Mouse (Mus musculus): ENCODE measurements around the gene Rpl38. TPM values are rescaled to one million over a fixed set of nuclear protein-coding genes. Genes with fewer than 3 reads are reported as not detected.

Rpl38 gene
- polyA plus RNA-seq, 1 experiment from 2014 or later = 747 TPM

DNA sequence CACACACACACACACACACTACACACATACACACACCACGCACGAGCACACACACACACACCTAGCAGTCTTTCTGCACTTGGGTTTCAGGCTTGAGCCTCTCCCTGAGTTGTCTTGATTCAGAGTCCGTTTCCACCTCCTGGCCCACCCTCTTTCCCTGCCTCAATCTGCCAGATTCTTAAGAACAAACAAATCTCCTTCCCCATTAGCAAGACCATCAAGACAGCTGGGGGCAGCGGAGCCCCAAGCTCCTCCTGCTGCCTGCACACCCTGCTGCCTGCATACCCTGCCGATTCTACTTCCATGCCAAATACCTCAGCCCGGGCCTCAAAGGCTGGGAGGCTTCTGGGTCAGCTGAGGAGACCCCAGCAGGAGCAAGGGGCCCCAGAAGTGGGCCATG lies 27.7 kb upstream of the Rpl38 start:
- Histone ChIP-seq H3K27ac (replicated peaks) (no peak overlapping the region), H3K4me2 (no peak overlapping the region), H3K9ac (0 out of 2 replicates have a peak overlapping the region, but pooled peaks have one; percentile 13), H3K4me3 (no peak overlapping the region), H3K9me3 (no peaks in the 10 kb centered on the region), H3K36me3 (no peaks in the 10 kb centered on the region), H3K27me3 (peaks cover 11% of the 10 kb centered on the region), H3K4me1 (replicated peaks) (peaks cover 32% of the 10 kb centered on the region)
- 40% methylated on average over 6 of the region's 6 CpGs for WGBS
- ATAC-seq (ENCODE audit: low FRiP score, low read depth) = no peak

- WGBS = 82% methylated on average over 8 of the region's 8 CpGs
- ATAC-seq (ENCODE audit: low FRiP score, low read depth) = no peak
- H3K27ac ChIP-seq (replicated peaks) = no peak overlapping the region
- H3K27me3 ChIP-seq = peaks cover 11% of the 10 kb centered on the region
- H3K4me3 ChIP-seq = no peak overlapping the region
- H3K9ac ChIP-seq = no peak overlapping the region
- H3K36me3 ChIP-seq = no peaks in the 10 kb centered on the region
- H3K9me3 ChIP-seq = no peaks in the 10 kb centered on the region
- no peak overlapping the region for H3K4me2 ChIP-seq
- peaks cover 27% of the 10 kb centered on the region for H3K4me1 ChIP-seq (replicated peaks)
These were observed 27.2 kb upstream of the Rpl38 start for GRCm38 (mm10) chr11:114641136-114641535.

DNA sequence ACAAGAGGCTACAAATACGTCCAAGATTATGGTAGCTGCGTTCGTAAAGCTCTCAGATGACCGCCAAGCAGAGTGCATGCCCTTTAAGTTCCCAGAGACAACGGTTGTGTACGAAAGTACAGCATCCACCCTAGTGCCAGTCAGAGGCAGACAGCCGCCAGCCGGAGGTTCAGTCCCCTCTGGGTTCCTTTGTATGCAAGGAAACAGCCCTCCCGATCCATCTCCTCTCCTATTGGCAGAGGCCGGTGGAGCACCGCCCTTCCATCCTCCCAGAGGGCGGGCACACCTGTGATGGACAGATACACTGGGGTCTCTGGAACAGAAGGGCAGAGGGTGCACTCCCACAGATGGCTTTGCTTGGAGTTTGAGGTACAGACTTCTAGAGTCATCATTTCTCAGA lies 26.1 kb upstream of the Rpl38 start:
- WGBS = 53% methylated on average over 12 of the region's 12 CpGs
- Histone ChIP-seq H3K36me3 (no peaks in the 10 kb centered on the region), H3K4me1 (replicated peaks) (peaks cover 18% of the 10 kb centered on the region)

DNA sequence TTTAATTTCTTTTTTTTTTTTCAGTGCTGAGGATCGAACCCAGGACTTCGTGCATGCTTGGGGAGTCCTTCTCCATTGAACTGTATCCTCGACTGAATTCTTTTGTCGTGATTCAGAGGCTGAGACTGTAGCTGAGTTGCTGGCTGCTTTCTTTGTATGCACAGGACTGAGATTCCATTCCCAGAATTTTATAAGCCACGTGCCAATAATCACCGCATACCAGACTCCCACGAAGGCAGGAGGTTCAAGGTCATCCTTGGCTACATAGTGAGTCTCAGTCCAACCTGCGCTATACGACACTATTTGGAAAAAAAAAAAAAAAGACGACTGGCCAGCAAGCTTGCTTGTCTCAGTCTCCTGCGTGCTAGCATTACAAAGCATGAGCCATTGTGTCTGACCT lies 25.4 kb upstream of the Rpl38 start:
- no peaks in the 10 kb centered on the region for H3K36me3 ChIP-seq
- H3K4me2 ChIP-seq = no peak overlapping the region
- ATAC-seq (ENCODE audit: low FRiP score, low read depth) = no peak
- WGBS = 76% methylated on average over 11 of the region's 11 CpGs
- no peak overlapping the region for H3K27ac ChIP-seq (replicated peaks)
- H3K4me3 ChIP-seq = no peak overlapping the region
- peaks cover 13% of the 10 kb centered on the region for H3K4me1 ChIP-seq (replicated peaks)
- H3K9me3 ChIP-seq = no peaks in the 10 kb centered on the region
- H3K9ac ChIP-seq = no peak overlapping the region
- peaks cover 11% of the 10 kb centered on the region for H3K27me3 ChIP-seq

More for the DNA sequence above, 26.1 kb upstream of the Rpl38 start:
- Histone ChIP-seq H3K4me3 (no peak overlapping the region), H3K27me3 (peaks cover 11% of the 10 kb centered on the region), H3K9ac (no peak overlapping the region), H3K4me2 (no peak overlapping the region), H3K27ac (replicated peaks) (no peak overlapping the region), H3K9me3 (no peaks in the 10 kb centered on the region)
- ATAC-seq (ENCODE audit: low FRiP score, low read depth) = 0 out of 2 replicates have a peak, but pooled peaks have one; percentile 49

- ATAC-seq (ENCODE audit: low FRiP score, low read depth) = no peak
- Histone ChIP-seq H3K4me3 (no peak overlapping the region), H3K27ac (replicated peaks) (no peak overlapping the region), H3K27me3 (peaks cover 8% of the 10 kb centered on the region; the same call in 1 of the 2 replicates), H3K9me3 (no peaks in the 10 kb centered on the region), H3K36me3 (no peaks in the 10 kb centered on the region), H3K4me1 (replicated peaks) (peaks cover 13% of the 10 kb centered on the region), H3K4me2 (no peak overlapping the region), H3K9ac (no peak overlapping the region)
- WGBS = 43% methylated on average over 2 of the region's 2 CpGs
These were observed 24.2 kb upstream of the Rpl38 start for GRCm38 (mm10) chr11:114644122-114644521.

GRCm38 (mm10) chr11:114649510-114649909 lies 18.8 kb upstream of the Rpl38 start:
- Histone ChIP-seq H3K27ac (replicated peaks) (no peak overlapping the region), H3K9me3 (no peaks in the 10 kb centered on the region), H3K27me3 (no peaks in the 10 kb centered on the region), H3K4me1 (replicated peaks) (peaks cover 8% of the 10 kb centered on the region), H3K9ac (no peak overlapping the region), H3K4me2 (no peak overlapping the region), H3K4me3 (no peak overlapping the region), H3K36me3 (no peaks in the 10 kb centered on the region)
- ATAC-seq (ENCODE audit: low FRiP score, low read depth) = no peak
- 77% methylated on average over 4 of the region's 4 CpGs for WGBS

DNA sequence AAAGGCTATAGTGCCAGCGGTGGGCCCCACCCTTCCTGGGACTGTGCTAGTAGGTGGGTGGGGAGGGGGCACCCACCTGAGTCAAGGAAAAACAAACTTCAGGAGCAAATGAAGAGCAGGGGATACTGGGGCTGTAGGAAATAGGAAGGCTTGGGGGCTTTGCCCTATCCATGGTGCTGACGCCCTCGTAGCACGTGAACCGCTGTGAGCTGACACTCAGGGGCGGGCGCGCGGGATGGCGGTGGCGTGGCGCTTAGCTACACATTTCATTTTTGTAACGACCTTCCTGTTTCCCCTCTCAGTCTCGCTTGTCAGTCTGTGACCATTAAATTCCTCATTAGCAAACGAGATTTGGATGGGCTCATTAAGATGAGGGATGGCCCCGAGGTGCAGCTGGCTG lies 15.8 kb upstream of the Rpl38 start:
- no peak overlapping the region for H3K27ac ChIP-seq (replicated peaks)
- H3K4me3 ChIP-seq = no peak overlapping the region
- H3K9ac ChIP-seq = 0 out of 2 replicates have a peak overlapping the region, but pooled peaks have one; percentile 0
- WGBS = 8% methylated on average over 16 of the region's 16 CpGs
- H3K27me3 ChIP-seq = no peaks in the 10 kb centered on the region
- H3K9me3 ChIP-seq = no peaks in the 10 kb centered on the region
- H3K36me3 ChIP-seq = no peaks in the 10 kb centered on the region
- H3K4me1 ChIP-seq (replicated peaks) = peaks cover 15% of the 10 kb centered on the region
- peak; percentile 46; the same call in 1 of the 2 replicates for ATAC-seq (ENCODE audit: low FRiP score, low read depth)
- H3K4me2 ChIP-seq = peak overlapping the region; percentile 31

- 88% methylated on average over 6 of the region's 6 CpGs for WGBS
- H3K27ac ChIP-seq (replicated peaks) = no peak overlapping the region
- ATAC-seq (ENCODE audit: low FRiP score, low read depth) = no peak
- peaks cover 19% of the 10 kb centered on the region for H3K4me1 ChIP-seq (replicated peaks)
- no peak overlapping the region for H3K4me3 ChIP-seq
- no peaks in the 10 kb centered on the region for H3K36me3 ChIP-seq
- no peaks in the 10 kb centered on the region for H3K27me3 ChIP-seq
- H3K9me3 ChIP-seq = no peaks in the 10 kb centered on the region
- no peak overlapping the region for H3K4me2 ChIP-seq
- no peak overlapping the region for H3K9ac ChIP-seq
These were observed 14.7 kb upstream of the Rpl38 start for GRCm38 (mm10) chr11:114653664-114654063.

DNA sequence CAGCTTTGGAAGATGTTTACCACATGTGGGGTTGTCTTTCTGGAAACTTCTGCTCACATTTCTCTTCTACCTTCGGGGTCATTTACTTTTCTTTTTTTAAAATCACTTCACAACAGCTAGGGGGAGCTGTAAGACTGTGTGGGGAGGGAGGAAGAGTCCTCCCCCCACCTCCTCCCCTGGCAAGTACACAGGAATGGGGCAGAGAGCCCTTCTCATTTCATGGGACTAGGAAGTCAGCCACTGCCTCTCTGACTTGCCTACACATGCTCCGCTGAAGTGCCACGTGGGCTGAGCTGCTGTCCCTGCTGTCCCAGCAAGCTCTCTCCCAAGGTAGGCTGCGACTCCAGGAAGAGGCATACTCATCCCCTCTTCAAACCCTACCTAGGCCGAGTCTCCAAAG lies 13.8 kb upstream of the Rpl38 start:
- Histone ChIP-seq H3K4me3 (no peak overlapping the region), H3K4me2 (no peak overlapping the region), H3K9me3 (no peaks in the 10 kb centered on the region), H3K9ac (no peak overlapping the region), H3K4me1 (replicated peaks) (peaks cover 19% of the 10 kb centered on the region), H3K27ac (replicated peaks) (no peak overlapping the region), H3K27me3 (no peaks in the 10 kb centered on the region), H3K36me3 (no peaks in the 10 kb centered on the region)
- no peak for ATAC-seq (ENCODE audit: low FRiP score, low read depth)
- WGBS = 68% methylated on average over 5 of the region's 5 CpGs

- no peak overlapping the region for H3K9ac ChIP-seq
- H3K27ac ChIP-seq (replicated peaks) = no peak overlapping the region
- no peak overlapping the region for H3K4me2 ChIP-seq
- 86% methylated on average over 7 of the region's 7 CpGs for WGBS
- no peak for ATAC-seq (ENCODE audit: low FRiP score, low read depth)
- no peak overlapping the region for H3K4me3 ChIP-seq
- H3K36me3 ChIP-seq = no peaks in the 10 kb centered on the region
- peaks cover 19% of the 10 kb centered on the region for H3K4me1 ChIP-seq (replicated peaks)
- no peaks in the 10 kb centered on the region for H3K27me3 ChIP-seq
- no peaks in the 10 kb centered on the region for H3K9me3 ChIP-seq
These were observed 12.8 kb upstream of the Rpl38 start for GRCm38 (mm10) chr11:114655350-114656008.

DNA sequence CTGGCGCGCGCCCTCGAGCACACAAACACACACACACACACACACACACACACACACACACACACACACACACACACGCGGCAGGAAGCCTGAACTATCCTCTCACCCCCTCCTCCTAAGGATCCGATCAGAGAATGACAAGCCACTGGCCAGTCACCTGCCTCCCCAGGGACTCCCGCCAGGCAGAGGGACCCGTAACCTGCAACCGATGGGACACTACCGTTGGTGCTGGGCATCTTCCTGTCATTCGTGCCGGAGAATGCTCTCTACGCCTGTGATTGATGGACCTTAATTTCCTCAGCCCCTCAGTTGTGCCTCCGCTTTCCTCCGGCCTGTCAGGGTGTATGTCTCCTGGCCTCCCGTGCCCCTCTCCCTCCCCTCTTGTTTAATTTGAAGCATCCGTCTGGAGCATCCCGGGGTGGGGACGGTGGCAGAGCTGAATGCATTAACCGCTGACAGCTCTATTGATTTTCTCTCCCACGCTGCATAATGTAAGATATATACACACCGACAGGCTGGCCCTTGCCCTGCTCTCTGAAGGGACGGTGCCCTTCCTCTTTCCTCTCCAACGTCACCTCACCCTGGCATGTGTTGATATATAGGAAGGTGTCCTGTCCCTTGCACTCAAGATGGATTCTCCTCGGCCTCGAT lies 11.2 kb upstream of the Rpl38 start:
- Histone ChIP-seq H3K4me3 (no peak overlapping the region), H3K4me2 (peak overlapping the region; percentile 33), H3K27me3 (no peaks in the 10 kb centered on the region), H3K36me3 (no peaks in the 10 kb centered on the region), H3K9ac (peak overlapping the region; percentile 25; the same call in 1 of the 2 replicates), H3K9me3 (no peaks in the 10 kb centered on the region), H3K4me1 (replicated peaks) (peaks cover 19% of the 10 kb centered on the region), H3K27ac (replicated peaks) (peak overlapping the region; percentile 51; the same call in 1 of the 2 replicates)
- ATAC-seq (ENCODE audit: low FRiP score, low read depth) = peak; percentile 67
- 24% methylated on average over 27 of the region's 27 CpGs for WGBS

DNA sequence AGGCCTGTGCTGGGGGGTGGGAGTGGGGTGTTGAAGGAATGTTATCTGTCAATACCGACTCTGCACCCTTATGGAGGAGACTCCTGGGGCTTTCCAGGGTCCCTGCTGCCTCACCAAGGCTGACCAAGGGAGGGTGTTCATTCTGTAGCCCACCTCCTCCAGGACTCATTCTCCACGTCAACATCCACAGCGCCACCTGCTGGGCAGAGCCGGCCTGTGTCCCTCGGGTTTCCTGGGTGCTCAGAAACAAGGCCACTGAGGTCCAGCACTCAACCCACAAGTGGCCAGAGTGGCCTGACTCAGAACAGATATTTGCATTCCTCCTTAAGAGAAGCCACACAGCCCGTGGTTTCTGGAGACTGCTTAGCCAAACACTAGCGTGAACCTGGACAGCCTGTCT lies 10.6 kb upstream of the Rpl38 start:
- Histone ChIP-seq H3K36me3 (no peaks in the 10 kb centered on the region), H3K27ac (replicated peaks) (peak overlapping the region; percentile 51; the same call in 1 of the 2 replicates), H3K4me1 (replicated peaks) (peaks cover 15% of the 10 kb centered on the region), H3K9me3 (no peaks in the 10 kb centered on the region), H3K27me3 (no peaks in the 10 kb centered on the region), H3K9ac (peak overlapping the region; percentile 25; the same call in 1 of the 2 replicates), H3K4me3 (no peak overlapping the region), H3K4me2 (no peak overlapping the region)
- ATAC-seq (ENCODE audit: low FRiP score, low read depth) = peak; percentile 46; the same call in 1 of the 2 replicates
- 17% methylated on average over 7 of the region's 7 CpGs for WGBS
